Mouse (Mus musculus): ENCODE data around the gene Atpaf2. TPM values are rescaled to one million over a fixed set of nuclear protein-coding genes. Genes with fewer than 3 reads are reported as not detected.

The Atpaf2 gene
- polyA plus RNA-seq, 1 experiment from 2014 or later: 45.8 TPM

Other genes with a start within 250 kb of the Atpaf2 start
- 38.5 and 41.3 TPM in 2 replicates for gene Srebf1, start 195.9 kb downstream of the Atpaf2 start, polyA plus RNA-seq (2014; fragmentation: Nextera tagmentation; extraction: Ambion mirVana)
- gene Tom1l2, start 65.6 kb downstream of the Atpaf2 start, polyA plus RNA-seq (2014; fragmentation: Nextera tagmentation; extraction: Ambion mirVana): 47.8 and 50.9 TPM in 2 replicates
- 5.2 TPM in 2 replicates for gene Drc3, start 65.1 kb downstream of the Atpaf2 start, polyA plus RNA-seq (2014; fragmentation: Nextera tagmentation; extraction: Ambion mirVana)
- 26.6 and 27.6 TPM in 2 replicates for gene Gid4, start 1.3 kb downstream of the Atpaf2 start, polyA plus RNA-seq (2014; fragmentation: Nextera tagmentation; extraction: Ambion mirVana)
- 90.6 and 95.6 TPM in 2 replicates for gene Drg2, start 36.1 kb upstream of the Atpaf2 start, polyA plus RNA-seq (2014; fragmentation: Nextera tagmentation; extraction: Ambion mirVana)
- gene Myo15, start 50.9 kb upstream of the Atpaf2 start, polyA plus RNA-seq (2014; fragmentation: Nextera tagmentation; extraction: Ambion mirVana): 0.19 and 0.36 TPM in 2 replicates
- gene Alkbh5, start 117.9 kb upstream of the Atpaf2 start, polyA plus RNA-seq (2014; fragmentation: Nextera tagmentation; extraction: Ambion mirVana): 17.0 and 19.9 TPM in 2 replicates

All from neural tube, embryonic 14.5 days (tissue).